Comparison of ENCODE assay signal across 15 mouse cellular contexts in genomic region chr10:47285700-47286099, GRCm38 (mm10).
DNase-seq lines count a peak whose midpoint lies in the region; ATAC-seq and TF ChIP-seq lines count a peak whose summit lies in the region.
"Had no signal": no experiment of that assay in that cellular context is flagged by ENCODE, and none has a peak within 500 bp of the region (broad histone marks: within the 10 kb centered on the region; RNA-seq: fewer than 3 reads in every experiment).

No protein-coding gene starts in this region.

- no peak overlapping the region for H3K4me3 ChIP-seq in hindbrain, postnatal 0 days (ENCODE audit: low read length)
- no peak overlapping the region for H3K4me3 ChIP-seq in hindbrain, embryonic 10.5 days
- no peak overlapping the region for H3K4me3 ChIP-seq in ES-E14 (ENCODE audit: insufficient read depth in 1 of 2, low read depth in 1 of 2, low read length in 2 of 2, poor library complexity in 1 of 2, severe bottlenecking in 1 of 2)
- H3K4me3 ChIP-seq in gastrocnemius, adult 2 months, result no peak overlapping the region
- H3K4me3 ChIP-seq: liver, embryonic 12.5 days; midbrain, embryonic 13.5 days; neural tube, embryonic 12.5 days had no signal

- no peaks in the 10 kb centered on the region for H3K27me3 ChIP-seq in hindbrain, postnatal 0 days (ENCODE audit: insufficient read depth, low read length)
- H3K27me3 ChIP-seq in hindbrain, embryonic 10.5 days (ENCODE audit: insufficient read depth, poor library complexity, severe bottlenecking), result no peaks in the 10 kb centered on the region
- H3K27me3 ChIP-seq: liver, embryonic 12.5 days; midbrain, embryonic 13.5 days; neural tube, embryonic 12.5 days had no signal

- no peak overlapping the region for H3K27ac ChIP-seq in hindbrain, postnatal 0 days
- no peak overlapping the region for H3K27ac ChIP-seq in hindbrain, embryonic 10.5 days
- H3K27ac ChIP-seq in ES-E14 (ENCODE audit: insufficient read depth, low read depth, low read length, poor library complexity, severe bottlenecking), result no peak overlapping the region
- no peak overlapping the region for H3K27ac ChIP-seq in gastrocnemius, adult 2 months
- H3K27ac ChIP-seq: liver, embryonic 12.5 days; midbrain, embryonic 13.5 days; neural tube, embryonic 12.5 days had no signal

- WGBS in hindbrain, postnatal 0 days, result 35% methylated on average over 2 of the region's 2 CpGs
- 39% methylated on average over 2 of the region's 2 CpGs for WGBS in hindbrain, embryonic 10.5 days

- TF ChIP-seq CTCF in hindbrain, postnatal 0 days (IDR thresholded peaks at IDR 0.05; ENCODE audit: low read depth), result peak; percentile 24; the same call in 1 of the 2 replicates
- TF ChIP-seq CTCF in gastrocnemius, adult 2 months (IDR thresholded peaks at IDR 0.05), result no peak

- H3K36me3 ChIP-seq in hindbrain, postnatal 0 days (ENCODE audit: insufficient read depth, low read length), result no peaks in the 10 kb centered on the region
- H3K36me3 ChIP-seq in hindbrain, embryonic 10.5 days, result no peaks in the 10 kb centered on the region
- no peaks in the 10 kb centered on the region for H3K36me3 ChIP-seq in ES-E14 (ENCODE audit: control insufficient read depth, insufficient read depth, low read length, poor library complexity, severe bottlenecking)
- H3K36me3 ChIP-seq: liver, embryonic 12.5 days; midbrain, embryonic 13.5 days; neural tube, embryonic 12.5 days had no signal

- in situ Hi-C loops in ES-E14 (cut with MboI; ENCODE audit: low sequenced_read_pairs in 2 of 2, unreplicated experiment in 2 of 2), result no loop called here

- DNase-seq in hindbrain, postnatal 0 days (ENCODE audit: low spot score), result no peak
- DNase-seq in hindbrain, embryonic 10.5 days (ENCODE audit: low spot score), result no peak
- DNase-seq in 416B (ENCODE audit: low read depth) (peak; percentile 52), ES-E14 (ENCODE audit: low read depth, low spot score) (peak; percentile 59)
- peak; percentile 45 for DNase-seq in embryo, embryonic 11 days
- DNase-seq in thymus, postnatal 0 days (ENCODE audit: low spot score), result no peak
- DNase-seq in gastrocnemius, adult 2 months, result no peak
- DNase-seq: cerebellum, adult 18-20 months; heart, adult 18-20 months; heart, postnatal 14 days; kidney, postnatal 10 days; thymus, postnatal 36 days had no signal

- no peak for ATAC-seq in hindbrain, postnatal 0 days
- ATAC-seq: liver, embryonic 12.5 days; midbrain, embryonic 13.5 days had no signal

- no peaks in the 10 kb centered on the region for H3K4me1 ChIP-seq in hindbrain, postnatal 0 days (ENCODE audit: insufficient read depth, low read length)
- no peaks in the 10 kb centered on the region for H3K4me1 ChIP-seq in hindbrain, embryonic 10.5 days (replicated peaks)
- H3K4me1 ChIP-seq in ES-E14 (ENCODE audit: control insufficient read depth in 2 of 2, insufficient read depth in 2 of 2, low read length in 2 of 2, poor library complexity in 1 of 2), result no peaks in the 10 kb centered on the region
- H3K4me1 ChIP-seq: liver, embryonic 12.5 days; midbrain, embryonic 13.5 days; neural tube, embryonic 12.5 days had no signal

- intact Hi-C loops in gastrocnemius, adult 2 months (cut with DNase I), result no loop called here

- no peak overlapping the region for H3K9ac ChIP-seq in hindbrain, postnatal 0 days (replicated peaks; ENCODE audit: low read length)
- no peak overlapping the region for H3K9ac ChIP-seq in ES-E14 (ENCODE audit: insufficient read depth, low read depth, low read length, poor library complexity, severe bottlenecking)
- H3K9ac ChIP-seq: liver, embryonic 12.5 days; midbrain, embryonic 13.5 days; neural tube, embryonic 12.5 days had no signal

- no peak overlapping the region for H3K4me2 ChIP-seq in hindbrain, postnatal 0 days (ENCODE audit: low read depth, low read length)
- H3K4me2 ChIP-seq: liver, embryonic 12.5 days; midbrain, embryonic 13.5 days; neural tube, embryonic 12.5 days had no signal

- H3K9me3 ChIP-seq in hindbrain, postnatal 0 days (ENCODE audit: low read length), result no peaks in the 10 kb centered on the region
- H3K9me3 ChIP-seq in hindbrain, embryonic 10.5 days, result no peaks in the 10 kb centered on the region
- no peaks in the 10 kb centered on the region for H3K9me3 ChIP-seq in ES-E14 (ENCODE audit: control insufficient read depth, insufficient read depth, low read depth, low read length)
- H3K9me3 ChIP-seq: liver, embryonic 12.5 days; midbrain, embryonic 13.5 days; neural tube, embryonic 12.5 days had no signal

TF ChIP-seq in ES-E14, 5 proteins besides CTCF, POLR2A, EP300 and RAD21:
- no peak for TF ChIP-seq HCFC1 (IDR thresholded peaks at IDR 0.05; ENCODE audit: borderline replicate concordance, insufficient read depth, low read length)
- no peak for TF ChIP-seq CHD2 (IDR thresholded peaks at IDR 0.05; ENCODE audit: low read depth, low read length)
- TF ChIP-seq ZNF384 (IDR thresholded peaks at IDR 0.05; ENCODE audit: low read depth, low read length), result no peak
- no peak for TF ChIP-seq MAFK (IDR thresholded peaks at IDR 0.05; ENCODE audit: insufficient read depth, low read depth, low read length)
- TF ChIP-seq ZC3H11A (IDR thresholded peaks at IDR 0.05; ENCODE audit: borderline replicate concordance, low read depth, low read length), result no peak

Comparison
In these comparisons a context has a peak if more than half of its experiments do, and no peak if none do; other contexts are left out.
1. DNase-seq: peak in 416B (single experiment), ES-E14 (single experiment) and embryo, embryonic 11 days (single experiment); none in hindbrain, postnatal 0 days (single experiment), hindbrain, embryonic 10.5 days (single experiment), thymus, postnatal 0 days (single experiment) and gastrocnemius, adult 2 months (single experiment).